14 mouse cellular contexts compared by ENCODE assay signal in genomic region chr4:48680214-48680613, GRCm38 (mm10). TPM values are rescaled to one million over a fixed set of nuclear protein-coding genes. Genes with fewer than 3 reads are reported as not detected.
DNase-seq lines count a peak whose midpoint lies in the region; ATAC-seq and TF ChIP-seq lines count a peak whose summit lies in the region.
"Had no signal": no experiment of that assay in that cellular context is flagged by ENCODE, and none has a peak within 500 bp of the region (broad histone marks: within the 10 kb centered on the region; RNA-seq: fewer than 3 reads in every experiment).

No protein-coding gene starts in this region.

- no peak for TF ChIP-seq POLR2A in testis, adult 2 months (IDR thresholded peaks at IDR 0.05; ENCODE audit: control insufficient read depth, low read depth, low read length)

- H3K4me3 ChIP-seq in heart, embryonic 13.5 days, result peak overlapping the region; percentile 15; the same call in 1 of the 2 replicates
- no peak overlapping the region for H3K4me3 ChIP-seq in lung, embryonic 14.5 days (ENCODE audit: low read depth, low read length)
- H3K4me3 ChIP-seq in testis, adult 2 months (ENCODE audit: control insufficient read depth, low read depth, low read length), result no peak overlapping the region
- H3K4me3 ChIP-seq: forebrain, embryonic 13.5 days; limb, embryonic 13.5 days; midbrain, embryonic 13.5 days; neural tube, embryonic 13.5 days had no signal

- TF ChIP-seq CTCF in lung, embryonic 14.5 days (IDR thresholded peaks at IDR 0.05; ENCODE audit: low read depth), result no peak
- no peak for TF ChIP-seq CTCF in testis, adult 2 months (IDR thresholded peaks at IDR 0.05; ENCODE audit: control insufficient read depth, insufficient read depth, insufficient replicate concordance, low read depth, low read length)

- peaks cover 3% of the 10 kb centered on the region; the same call in 1 of the 2 replicates for H3K36me3 ChIP-seq in heart, embryonic 13.5 days
- H3K36me3 ChIP-seq in lung, embryonic 14.5 days (ENCODE audit: insufficient read depth), result no peaks in the 10 kb centered on the region
- H3K36me3 ChIP-seq in testis, adult 2 months (ENCODE audit: control insufficient read depth, insufficient read depth, low read length), result no peaks in the 10 kb centered on the region

- no peak overlapping the region; the same call in 1 of the 2 replicates for H3K9ac ChIP-seq in heart, embryonic 13.5 days
- H3K9ac ChIP-seq in lung, embryonic 14.5 days, result no peak overlapping the region
- H3K9ac ChIP-seq: forebrain, embryonic 13.5 days; limb, embryonic 13.5 days; midbrain, embryonic 13.5 days; neural tube, embryonic 13.5 days had no signal

- no peaks in the 10 kb centered on the region for H3K27me3 ChIP-seq in heart, embryonic 13.5 days (replicated peaks)
- no peaks in the 10 kb centered on the region for H3K27me3 ChIP-seq in lung, embryonic 14.5 days (ENCODE audit: insufficient read depth, low read length)
- H3K27me3 ChIP-seq in testis, adult 2 months (ENCODE audit: control insufficient read depth, insufficient read depth, low read length), result no peaks in the 10 kb centered on the region
- H3K27me3 ChIP-seq: forebrain, embryonic 13.5 days; limb, embryonic 13.5 days; midbrain, embryonic 13.5 days; neural tube, embryonic 13.5 days; Patski had no signal

- DNase-seq in heart, postnatal 4 days, result no peak
- DNase-seq in lung, embryonic 14.5 days, result no peak
- no peak for DNase-seq in lung, postnatal 10 days
- DNase-seq in fat pad, adult 2 months (ENCODE audit: extremely low read depth, low read depth, low spot score), result peak; percentile 26
- no peak for DNase-seq in left cerebral cortex, postnatal 36 days (ENCODE audit: low spot score in 2 of 2)
- DNase-seq in gastrocnemius, adult 18-20 months (ENCODE audit: low spot score), result no peak
- DNase-seq: gastrocnemius, postnatal 14 days had no signal

- peaks cover 15% of the 10 kb centered on the region for H3K4me1 ChIP-seq in heart, embryonic 13.5 days
- H3K4me1 ChIP-seq in lung, embryonic 14.5 days (ENCODE audit: insufficient read depth), result no peaks in the 10 kb centered on the region; the same call in 1 of the 2 replicates
- H3K4me1 ChIP-seq in testis, adult 2 months (ENCODE audit: control insufficient read depth, insufficient read depth, low read length), result peaks cover 2% of the 10 kb centered on the region
- H3K4me1 ChIP-seq: limb, embryonic 13.5 days; neural tube, embryonic 13.5 days had no signal

- no peak overlapping the region for H3K27ac ChIP-seq in heart, embryonic 13.5 days (replicated peaks)
- no peak overlapping the region for H3K27ac ChIP-seq in lung, embryonic 14.5 days (ENCODE audit: low read depth)
- H3K27ac ChIP-seq in testis, adult 2 months (ENCODE audit: control insufficient read depth, insufficient read depth, low read depth, low read length), result peak overlapping the region; percentile 67
- H3K27ac ChIP-seq: forebrain, embryonic 13.5 days; limb, embryonic 13.5 days; midbrain, embryonic 13.5 days; neural tube, embryonic 13.5 days had no signal

- peak overlapping the region; percentile 58 for H3K4me2 ChIP-seq in heart, embryonic 13.5 days
- H3K4me2 ChIP-seq in lung, embryonic 14.5 days, result peak overlapping the region; percentile 43
- H3K4me2 ChIP-seq: forebrain, embryonic 13.5 days; midbrain, embryonic 13.5 days; neural tube, embryonic 13.5 days had no signal

- ATAC-seq in heart, embryonic 13.5 days (ENCODE audit: extremely low read depth, insufficient number of reproducible peaks, low FRiP score, low TSS enrichment), result no peak
- no peak; the same call in 1 of the 2 replicates for ATAC-seq in lung, embryonic 14.5 days (ENCODE audit: insufficient read depth)
- ATAC-seq: Patski had no signal

- no peaks in the 10 kb centered on the region for H3K9me3 ChIP-seq in heart, embryonic 13.5 days
- H3K9me3 ChIP-seq in lung, embryonic 14.5 days (ENCODE audit: low read depth, low read length), result no peaks in the 10 kb centered on the region
- H3K9me3 ChIP-seq: forebrain, embryonic 13.5 days; midbrain, embryonic 13.5 days; neural tube, embryonic 13.5 days had no signal

- WGBS in heart, embryonic 13.5 days, result 36% methylated on average over 7 of the region's 7 CpGs
- WGBS in lung, embryonic 14.5 days, result 51% methylated on average over 7 of the region's 7 CpGs

- intact Hi-C loops in left cerebral cortex, postnatal 36 days (cut with DNase I), result loop anchor here (2.0 to 5.0 kb wide), 2 partner anchors 93 to 207 kb away; partner anchors contain the start of genes Tex10 and Tmeff1

RNA-seq across cellular contexts. Expression of gene Cavin4, which starts 16.9 kb away (rescaled TPM):
- 1.6 and 1.8 TPM in 2 replicates for polyA plus RNA-seq in heart, embryonic 13.5 days (2015; fragmentation: Nextera tagmentation; extraction: Ambion mirVana)
- total RNA-seq in heart, postnatal 4 days (2021), result 10 to 100 TPM; 70.5 to 72.8 TPM
- 0.91 and 1.6 TPM in 2 replicates for polyA plus RNA-seq in lung, embryonic 14.5 days (2014; fragmentation: Nextera tagmentation; extraction: Ambion mirVana)
- polyA plus RNA-seq in testis, adult 2 months (2012; rRNA removed), result 0.65 and 0.71 TPM in 2 replicates
- total RNA-seq in left cerebral cortex, postnatal 36 days (2021), result 1 to 10 TPM; 1.4 to 2.3 TPM
- total RNA-seq in gastrocnemius, adult 18-20 months (2021), result 100 to 1,000 TPM; 118 to 136 TPM

Comparison
In these comparisons a context has a peak if more than half of its experiments do, and no peak if none do; other contexts are left out.
1. RNA of gene Cavin4, which starts 16.9 kb away (total RNA-seq): 118 to 136 TPM in gastrocnemius, adult 18-20 months and 70.5 to 72.8 TPM in heart, postnatal 4 days; 1.4 to 2.3 TPM in left cerebral cortex, postnatal 36 days; every median in the first group is over 10 times any median in the second.